Mouse (Mus musculus): ENCODE measurements around the gene Gucy2d. TPM values are rescaled to one million over a fixed set of nuclear protein-coding genes. Genes with fewer than 3 reads are reported as not detected.
A peak's percentile ranks its signal among the peaks of the same experiment; 100 is the strongest.

Gene Gucy2d
- total RNA-seq, 4 experiments from 2014 or later, result not detected

- no peak for DNase-seq
Observed at GRCm38 (mm10) chr7:98523070-98523812, 83.0 kb downstream of the Gucy2d start.

- DNase-seq, result peak; percentile 45
Observed at GRCm38 (mm10) chr7:98523813-98524361, 83.7 kb downstream of the Gucy2d start.

- DNase-seq, result no peak
Observed at GRCm38 (mm10) chr7:98524401-98524800, 84.2 kb downstream of the Gucy2d start.

GRCm38 (mm10) chr7:98524869-98525699 is 84.9 kb downstream of the Gucy2d start:
- no peak for DNase-seq

Other genes with a start within 250 kb of the Gucy2d start
- gene B3gnt6, start 240.9 kb upstream of the Gucy2d start, total RNA-seq (2022), result 10 to 100 TPM in 1 of 4 experiments, 1 to 10 TPM in 1, under 1 TPM in 1, not detected in 1; 0.37 to 12.5 (median 6.0) TPM
- 10 to 100 TPM; 15.1 to 32.7 (median 18.5) TPM for gene Acer3, start 119.2 kb upstream of the Gucy2d start, total RNA-seq (2022)
- 10 to 100 TPM; 18.2 to 42.9 (median 31.6) TPM for gene Tsku, start 79.1 kb upstream of the Gucy2d start, total RNA-seq (2022)
- 10 to 100 TPM; 17.4 to 34.0 (median 28.1) TPM for gene Lrrc32, start 48.9 kb downstream of the Gucy2d start, total RNA-seq (2022)
- gene Emsy, start 216.4 kb downstream of the Gucy2d start, total RNA-seq (2022), result 10 to 100 TPM; 29.7 to 43.5 (median 36.3) TPM

All from adrenal gland, adult 8-10 months (tissue).